Mouse (Mus musculus): ENCODE data around the gene Lamc2.

DNA sequence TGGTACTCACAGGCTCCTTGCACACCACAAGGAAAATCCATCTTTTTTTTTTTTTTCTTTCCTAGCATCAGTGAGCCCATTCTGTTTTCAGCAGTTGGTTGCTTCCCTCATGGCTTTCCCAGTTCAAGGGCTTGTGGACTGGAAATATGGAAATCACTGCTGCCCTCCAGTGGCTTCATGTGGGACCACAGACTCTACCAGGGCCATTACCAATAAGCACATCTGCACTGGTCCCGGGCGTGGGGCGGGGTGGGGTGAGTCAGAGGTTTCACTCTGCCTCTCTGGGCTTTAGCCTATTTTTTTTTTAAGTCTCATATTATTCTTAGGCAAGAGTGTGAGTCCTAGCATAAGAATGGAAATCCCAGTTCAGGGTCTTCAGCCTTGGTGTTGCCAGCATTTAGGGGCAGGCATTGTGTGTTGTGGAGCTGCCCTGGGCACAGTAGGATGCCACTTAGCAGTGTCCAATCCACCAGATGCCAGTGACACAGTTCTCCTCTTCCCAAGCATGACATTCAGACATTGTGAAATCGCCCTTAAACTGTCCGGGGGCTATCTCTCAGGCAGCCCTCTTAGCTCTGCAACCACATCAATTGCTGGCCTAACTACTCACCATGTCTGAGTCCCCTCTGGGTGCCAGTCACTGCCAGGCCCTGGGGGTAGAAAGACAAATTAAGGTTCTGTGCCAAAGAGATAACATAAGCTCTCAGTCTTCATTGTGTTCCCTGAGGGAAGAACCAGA, 93.8 kb downstream of the Lamc2 start:
- TF ChIP-seq POLR2A (IDR thresholded peaks at IDR 0.05; ENCODE audit: borderline replicate concordance, low read depth, low read length) = no peak
- TF ChIP-seq CTCF (IDR thresholded peaks at IDR 0.05; ENCODE audit: low read depth, low read length) = peak; percentile 33; the same call in 1 of the 2 replicates
